Mouse (Mus musculus) myocyte (in vitro differentiated cells): ENCODE measurements around the gene Tpp1.

Experiments
- E2F4 ChIP-seq: IDR thresholded peaks from one replicate; pipeline ENCODE4 v1.6.1; 2011; ENCODE audit warnings: mild to moderate bottlenecking, control low read depth, moderate library complexity; ENCODE audit not compliant: insufficient read depth
- MAX ChIP-seq: IDR thresholded peaks from one replicate; pipeline ENCODE4 v1.6.1; 2011; ENCODE audit warnings: low read depth, mild to moderate bottlenecking, control low read depth
- MYOG ChIP-seq, 3 experiments: IDR thresholded peaks; one replicate each; pipeline ENCODE4 v1.6.1; 2011; ENCODE audit warnings: control low read depth in 2 of 3, low read depth in 2 of 3, mild to moderate bottlenecking in 2 of 3; ENCODE audit not compliant: insufficient read length in 2 of 3, control insufficient read depth in 1 of 3, insufficient read depth in 1 of 3
- POLR2A ChIP-seq: IDR thresholded peaks from one replicate; pipeline ENCODE4 v1.6.1; 2011; ENCODE audit warnings: low read depth, mild to moderate bottlenecking, control low read depth, moderate library complexity; ENCODE audit not compliant: insufficient read length
- SRF ChIP-seq: IDR thresholded peaks from one replicate; pipeline ENCODE4 v1.6.1; 2011; ENCODE audit warnings: low read depth; ENCODE audit not compliant: control insufficient read depth, insufficient read length
- TCF12 ChIP-seq: IDR thresholded peaks from one replicate; pipeline ENCODE4 v1.6.1; 2011; ENCODE audit warnings: mild to moderate bottlenecking, control low read depth; ENCODE audit not compliant: poor library complexity, insufficient read depth, severe bottlenecking
- TCF3 ChIP-seq: IDR thresholded peaks from one replicate; pipeline ENCODE4 v1.6.1; 2011; ENCODE audit warnings: low read depth, control low read depth; ENCODE audit not compliant: insufficient read length
- USF1 ChIP-seq: IDR thresholded peaks from one replicate; pipeline ENCODE4 v1.6.1; 2011; ENCODE audit warnings: low read depth, mild to moderate bottlenecking, control low read depth, moderate library complexity

DNA sequence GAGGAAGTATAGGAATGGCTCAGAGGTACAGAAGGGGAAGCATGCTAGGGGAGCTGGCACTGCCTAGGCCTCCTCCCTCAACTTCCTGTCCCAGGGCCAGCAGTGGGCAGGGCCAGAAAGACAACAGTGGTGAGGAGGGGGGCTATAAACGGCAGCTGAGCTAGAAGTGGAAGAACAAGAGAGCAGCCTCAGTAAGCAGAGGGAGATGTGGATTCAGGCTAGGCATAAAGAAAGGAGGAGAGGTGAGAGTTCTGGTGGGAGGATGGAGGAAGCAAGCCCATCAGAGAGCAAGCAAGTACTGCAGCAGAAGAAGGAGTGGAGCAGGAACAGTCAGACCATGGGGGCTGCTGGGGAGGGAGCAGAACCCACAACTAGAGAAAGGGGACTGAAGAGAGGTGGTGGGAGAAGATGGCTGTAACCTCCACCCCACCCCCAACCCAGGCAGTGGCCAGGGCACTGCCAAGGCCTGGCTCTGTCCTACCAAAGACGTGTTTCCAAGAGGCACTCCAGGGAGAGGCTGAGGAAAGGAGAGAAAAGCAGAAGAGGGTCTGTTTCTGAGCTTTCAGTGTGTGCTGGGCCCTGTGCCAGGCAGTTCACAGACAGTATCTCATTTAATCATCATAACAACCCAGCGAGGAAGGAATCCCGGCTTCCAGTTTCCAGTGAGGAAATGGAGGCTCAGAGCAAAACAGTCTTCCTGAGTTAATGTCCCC lies 26.7 kb upstream of the Tpp1 start:
- TF ChIP-seq POLR2A (no peak), SRF (no peak), MYOG (IDR thresholded peaks at IDR 0.05; ENCODE audit: control insufficient read depth in 1 of 3, insufficient read depth in 1 of 3, insufficient read length in 2 of 3, low read depth in 2 of 3) (no peak), USF1 (no peak), MAX (no peak), TCF12 (no peak), E2F4 (no peak), TCF3 (no peak)
